Mouse (Mus musculus): ENCODE results near the gene Papola.

Gene Papola

DNA sequence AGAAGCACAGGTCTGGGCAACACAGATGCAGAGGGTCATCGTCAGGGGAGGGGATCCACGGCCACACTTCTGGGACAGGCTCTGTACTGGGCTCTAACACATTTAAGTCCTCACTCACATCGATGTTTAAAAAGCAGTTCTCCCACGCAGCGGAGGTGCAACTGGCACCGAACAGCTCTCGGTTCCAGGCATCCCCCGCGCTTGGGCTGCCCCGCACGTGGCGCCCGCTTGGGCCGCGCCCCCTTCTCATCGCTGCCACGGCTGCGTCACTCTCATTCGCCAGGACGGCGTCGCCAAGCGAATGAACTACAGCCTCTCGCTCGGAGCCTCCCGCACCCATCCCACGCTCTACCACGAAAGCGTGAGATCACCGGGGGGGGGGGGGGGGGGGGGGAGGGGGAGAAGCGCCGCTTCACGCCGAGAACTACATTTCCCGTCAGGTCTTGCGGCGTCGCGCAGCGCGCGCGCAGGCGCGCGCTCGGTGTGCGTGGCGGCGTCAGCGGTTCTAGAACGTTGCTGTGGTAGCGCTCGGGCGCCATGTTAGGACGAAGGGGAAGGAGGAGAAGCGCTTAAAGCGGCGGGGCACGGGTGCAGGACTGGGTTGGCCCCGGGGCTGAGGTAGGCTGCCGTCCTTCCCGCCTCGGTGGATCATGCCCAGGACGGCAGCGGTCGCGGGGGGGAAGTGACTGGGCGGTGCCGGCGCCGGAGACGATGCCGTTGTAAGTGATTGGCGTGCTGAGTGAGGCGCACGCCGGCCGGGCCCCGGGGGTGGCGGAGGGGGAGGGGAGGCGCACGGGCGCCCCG is at the start of gene Papola:
Gene Papola (plus strand): TSS at position 499 of the 804 bp plus-strand sequence.
- peak; percentile 98 for DNase-seq (ENCODE audit: low read depth, low spot score)

DNA sequence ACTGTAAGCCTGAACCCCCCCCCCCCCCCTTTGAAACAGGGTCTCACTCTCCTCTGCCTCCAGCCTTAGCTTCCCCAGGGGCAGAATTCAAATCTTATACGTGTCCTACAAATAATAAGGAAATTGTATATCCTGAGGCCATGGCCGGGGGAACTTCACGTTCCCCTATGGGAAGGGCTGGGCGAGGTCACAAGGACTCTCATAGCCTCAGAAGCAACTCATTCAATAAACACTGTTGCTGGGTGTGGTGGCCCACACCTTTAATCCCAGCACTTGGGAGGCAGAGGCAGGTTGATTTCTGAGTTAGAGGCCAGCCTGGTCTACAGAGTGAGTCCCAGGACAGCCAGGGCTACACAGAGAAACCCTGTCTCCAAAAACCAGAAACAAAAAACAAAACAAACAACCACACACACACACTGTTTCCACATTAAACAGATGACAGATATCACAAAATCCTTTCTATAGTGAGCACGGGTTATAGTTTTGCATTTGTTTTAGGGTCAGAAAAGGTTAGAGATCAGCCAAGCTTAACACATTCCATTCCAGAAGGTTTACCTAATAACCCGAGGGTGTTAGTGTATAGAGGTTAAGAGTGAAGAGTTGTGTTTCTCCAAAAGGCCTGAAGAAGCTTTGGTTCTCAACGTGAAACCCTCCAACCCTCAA is 49.1 kb upstream of the Papola start:
- peak; percentile 62 for DNase-seq (ENCODE audit: low read depth, low spot score)

DNA sequence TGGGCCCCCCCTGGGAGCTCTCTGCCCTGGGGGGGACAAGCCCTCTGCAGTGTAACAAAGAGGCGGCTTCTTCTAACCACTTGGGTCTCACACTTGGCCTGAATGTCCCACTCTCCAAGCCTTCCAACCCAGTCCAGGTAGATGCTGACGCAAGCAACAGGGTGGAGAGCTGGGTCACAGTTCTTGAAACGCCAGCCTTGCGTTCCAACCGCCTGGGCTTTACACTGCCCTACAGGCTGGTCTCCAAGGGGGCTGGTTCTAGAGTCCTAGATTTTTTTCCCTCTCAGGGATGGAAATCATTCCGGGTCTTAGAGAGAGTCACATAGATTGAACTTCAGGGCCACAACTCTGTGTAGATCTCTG is 48.6 kb upstream of the Papola start:
- DNase-seq (ENCODE audit: low read depth, low spot score), result peak; percentile 44

DNA sequence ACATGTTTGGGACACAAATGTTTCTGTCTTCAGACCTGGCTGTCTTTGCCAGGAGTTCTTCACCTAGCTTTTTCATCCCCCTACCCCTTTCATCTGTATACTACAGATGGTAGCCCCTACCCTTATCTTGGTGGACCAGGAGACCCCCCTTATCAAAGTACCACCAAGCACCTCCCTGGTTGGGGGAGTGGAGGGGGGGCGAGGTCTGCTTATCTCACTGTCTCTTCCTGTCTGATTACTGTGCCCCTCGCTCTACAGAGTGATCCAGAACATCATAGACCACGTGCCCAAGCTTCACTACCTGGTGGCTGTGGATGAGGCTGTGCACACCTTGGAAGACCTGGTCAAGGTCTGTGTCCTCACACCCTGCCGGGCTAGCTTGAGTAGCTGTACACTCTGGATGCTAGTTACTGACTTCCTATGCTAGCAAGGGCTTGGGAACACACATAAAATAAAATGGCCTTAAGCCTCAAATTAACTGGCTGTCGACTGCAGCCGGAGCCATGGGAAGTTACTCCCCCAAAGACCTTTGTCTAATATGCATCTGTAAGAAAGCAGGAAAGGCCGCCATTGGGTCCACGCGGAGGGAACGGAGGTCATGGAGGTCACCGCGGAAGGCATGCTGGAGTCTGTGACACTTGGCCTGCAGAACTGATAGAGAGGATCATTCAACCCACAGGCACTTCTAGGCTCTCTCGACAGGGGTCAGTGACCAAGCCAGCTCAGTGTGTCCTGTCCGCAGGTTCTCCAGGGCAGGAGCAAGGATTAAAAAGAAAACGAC is 46.0 kb upstream of the Papola start:
- peak; percentile 54 for DNase-seq (ENCODE audit: low read depth, low spot score)

DNA sequence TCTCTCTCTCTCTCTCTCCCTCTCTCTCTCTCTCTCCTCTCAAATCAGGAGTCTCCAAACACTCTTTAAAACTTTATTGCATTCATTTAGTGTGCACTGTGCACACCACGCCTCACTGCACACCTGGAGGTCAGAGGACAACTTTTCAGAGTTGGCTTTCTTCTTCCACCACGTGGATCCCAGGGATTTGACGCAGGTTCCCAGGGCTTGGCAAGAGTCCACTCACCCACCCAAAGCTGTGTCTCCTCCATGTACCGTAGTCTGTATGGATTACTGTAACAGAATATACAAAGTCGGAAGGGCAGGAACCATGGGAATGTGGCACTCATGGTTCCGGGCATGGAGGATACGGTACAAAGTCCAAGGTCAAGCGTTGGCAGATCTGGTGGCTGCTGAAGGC is 44.8 kb upstream of the Papola start:
- no peak for DNase-seq (ENCODE audit: low read depth, low spot score)

DNA sequence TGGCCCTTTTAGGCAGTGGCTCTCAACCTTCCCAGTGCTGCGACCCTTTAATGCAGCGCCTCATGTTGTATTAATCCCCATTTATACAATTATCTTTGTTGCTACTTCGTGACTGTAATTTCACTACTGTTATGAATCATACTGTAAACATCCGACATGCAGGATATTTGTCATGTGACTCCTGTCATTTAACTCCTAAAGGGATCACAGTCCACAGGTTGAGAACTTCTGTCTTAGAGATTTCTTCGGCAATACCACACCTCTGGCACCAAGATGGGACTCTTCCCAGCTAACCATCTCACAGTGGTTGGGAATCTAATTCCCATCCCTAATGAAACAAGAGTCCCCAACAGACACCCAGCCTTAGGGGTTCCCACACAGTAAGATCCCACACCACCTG is 36.4 kb upstream of the Papola start:
- no peak for DNase-seq (ENCODE audit: low read depth, low spot score)

DNA sequence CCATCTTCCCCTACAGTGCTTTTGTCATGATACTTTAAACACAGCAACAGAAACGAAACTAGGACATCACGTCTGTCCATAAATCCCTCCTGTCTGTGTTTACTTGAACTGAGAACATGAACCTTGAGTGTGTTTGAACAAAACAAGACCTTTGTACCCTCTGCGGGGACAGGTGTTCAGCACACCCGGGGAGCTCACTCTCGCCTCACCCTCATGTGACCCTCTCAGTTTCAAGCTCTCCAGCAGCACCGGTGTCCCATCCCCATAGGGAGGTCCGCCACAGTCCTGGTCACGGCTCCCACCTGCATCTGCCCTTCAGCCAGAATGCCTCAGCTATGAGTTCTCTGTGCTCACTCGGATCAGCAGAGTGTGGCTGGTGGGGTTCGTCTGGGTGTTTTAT is 30.7 kb upstream of the Papola start:
- DNase-seq (ENCODE audit: low read depth, low spot score), result no peak

DNA sequence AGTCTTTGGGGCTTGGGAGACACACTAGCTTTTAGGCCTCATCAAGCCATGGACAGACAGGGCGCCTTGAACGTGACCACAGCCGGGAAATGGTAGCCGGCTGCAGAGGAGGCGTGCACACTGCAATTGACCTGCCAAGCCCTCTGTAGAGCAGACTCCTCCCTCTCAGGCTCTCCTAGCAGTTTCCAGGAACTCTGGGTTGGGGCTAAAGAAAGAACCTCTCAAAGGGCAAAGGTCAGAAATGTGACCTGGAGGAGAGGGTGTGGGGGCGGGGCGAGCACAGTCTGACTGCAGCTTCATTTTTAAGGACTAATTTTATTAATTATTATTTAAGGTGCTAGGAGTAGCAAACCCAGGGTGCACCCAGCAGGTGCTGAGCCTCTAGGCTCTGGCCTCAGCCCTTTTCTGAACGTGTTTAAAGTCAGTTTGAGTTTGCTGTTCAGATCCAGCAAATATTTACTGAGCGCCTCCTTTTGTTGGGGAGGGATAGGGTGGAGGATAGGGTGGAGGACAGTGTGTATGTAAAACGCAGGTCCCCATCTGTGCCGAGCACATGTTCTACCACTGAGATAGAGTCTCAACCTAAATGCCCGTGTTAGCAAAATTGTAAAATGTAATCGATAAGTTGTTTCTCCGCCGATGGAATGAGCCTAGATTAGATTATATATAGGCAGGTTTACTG is 26.5 kb upstream of the Papola start:
- DNase-seq (ENCODE audit: low read depth, low spot score), result peak; percentile 92

DNA sequence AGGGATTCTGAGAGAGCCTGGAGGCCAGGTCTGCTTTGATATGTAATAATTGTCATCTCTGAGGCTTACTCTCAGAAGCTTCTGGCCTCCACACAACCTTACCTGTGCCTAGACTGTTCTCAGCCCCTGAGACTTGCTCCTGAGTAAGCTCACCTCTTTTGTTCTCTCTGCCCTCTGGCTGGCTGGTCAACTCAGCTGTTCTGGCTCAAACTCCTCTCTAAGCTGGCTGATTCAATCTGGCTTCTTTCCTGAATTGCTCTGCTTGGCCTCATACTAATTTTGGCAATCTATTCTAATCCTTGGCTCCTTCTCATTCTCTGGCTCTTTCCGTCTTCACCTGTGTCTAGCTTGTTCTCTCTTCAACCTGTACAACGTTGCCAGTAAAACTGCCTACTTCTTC is 25.6 kb upstream of the Papola start:
- no peak for DNase-seq (ENCODE audit: low read depth, low spot score)

DNA sequence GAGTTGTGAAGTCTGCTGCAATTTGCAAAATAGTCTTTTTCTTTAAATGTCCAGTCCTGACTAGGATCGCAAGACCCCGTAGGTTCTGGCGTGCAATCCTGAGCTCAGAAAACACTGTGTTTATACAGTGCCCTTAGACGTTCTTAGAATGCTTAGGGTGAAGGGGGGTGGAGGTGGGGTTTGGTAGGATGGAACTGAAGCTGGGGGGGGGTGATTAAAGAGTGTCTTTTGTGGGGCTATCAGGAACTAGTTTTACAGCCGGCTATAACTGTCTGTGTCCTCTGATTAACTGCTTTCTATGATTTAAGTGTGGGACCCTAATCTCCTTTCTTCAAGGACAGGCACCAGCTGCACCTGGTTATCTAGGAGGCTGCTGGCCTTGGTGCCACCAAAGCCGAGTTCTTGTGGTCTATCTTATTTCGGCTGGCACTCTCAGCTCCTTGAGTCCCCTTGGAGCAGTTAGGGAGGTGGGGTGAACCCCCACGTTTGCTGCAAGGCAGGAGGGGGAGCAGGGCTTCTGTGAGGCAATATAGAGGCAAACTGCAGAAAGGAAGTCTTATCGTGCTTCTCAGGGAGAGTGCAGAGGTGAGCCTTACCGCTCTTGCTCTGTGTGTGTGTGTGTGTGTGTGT is 24.5 kb upstream of the Papola start:
- DNase-seq (ENCODE audit: low read depth, low spot score), result no peak

DNA sequence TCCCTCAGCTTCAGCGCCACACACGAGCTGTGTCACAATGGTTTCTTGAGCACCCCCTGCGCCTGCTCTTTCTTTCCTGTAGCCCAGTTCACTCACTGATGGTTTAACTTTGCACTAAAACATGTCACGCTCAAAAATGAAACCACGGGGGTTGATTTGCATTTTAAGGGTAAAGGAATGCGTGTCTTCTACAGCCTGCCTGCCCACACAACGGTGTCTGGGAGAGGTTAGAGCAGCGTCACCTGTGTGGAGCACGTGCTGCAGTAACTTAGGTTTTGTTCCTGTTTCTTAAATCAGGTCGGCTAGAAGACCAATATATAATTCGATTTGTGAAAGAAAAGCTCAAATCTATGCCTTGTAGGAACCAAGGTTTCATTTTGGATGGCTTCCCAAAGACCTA is 23.3 kb upstream of the Papola start:
- peak; percentile 37 for DNase-seq (ENCODE audit: low read depth, low spot score)

DNA sequence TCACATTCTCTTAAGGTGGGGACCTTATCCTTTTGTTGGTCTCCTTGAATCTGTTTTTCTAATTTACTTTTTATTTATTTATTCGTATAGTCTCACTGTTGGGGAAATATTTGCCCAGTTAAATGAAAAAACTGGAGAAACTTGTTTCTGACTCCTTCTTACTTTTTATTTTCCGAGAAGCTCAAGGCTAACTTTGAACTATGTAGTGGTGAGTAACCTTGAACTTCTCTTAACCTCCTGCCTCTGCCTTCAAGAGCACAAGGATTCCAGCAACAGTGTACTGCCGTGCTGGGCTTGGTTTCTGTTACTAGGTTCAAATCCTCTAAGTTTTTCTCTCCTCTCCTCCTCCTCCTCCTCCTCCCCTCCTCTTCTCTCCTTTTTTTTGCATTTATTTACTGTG is 22.9 kb upstream of the Papola start:
- DNase-seq (ENCODE audit: low read depth, low spot score), result no peak

DNA sequence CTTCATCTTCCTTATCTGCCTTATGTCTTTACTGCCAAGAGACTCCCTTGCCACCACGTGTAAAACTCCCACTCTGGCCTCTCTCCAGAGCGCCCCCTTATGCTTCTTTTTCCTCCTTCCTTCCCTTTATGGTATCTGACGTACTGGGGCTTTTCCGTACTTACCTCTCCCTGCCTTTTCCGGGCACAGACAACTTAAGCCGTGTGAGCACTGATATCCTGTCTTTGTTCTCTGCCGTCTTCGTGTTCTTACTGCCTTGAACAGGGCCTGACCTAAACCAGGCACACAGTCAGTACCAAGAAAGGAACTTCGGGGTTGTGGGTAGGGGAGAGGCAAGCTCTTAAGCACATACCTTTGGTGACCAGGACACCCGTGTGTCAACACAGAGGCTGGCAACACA is 14.8 kb upstream of the Papola start:
- DNase-seq (ENCODE audit: low read depth, low spot score), result no peak

DNA sequence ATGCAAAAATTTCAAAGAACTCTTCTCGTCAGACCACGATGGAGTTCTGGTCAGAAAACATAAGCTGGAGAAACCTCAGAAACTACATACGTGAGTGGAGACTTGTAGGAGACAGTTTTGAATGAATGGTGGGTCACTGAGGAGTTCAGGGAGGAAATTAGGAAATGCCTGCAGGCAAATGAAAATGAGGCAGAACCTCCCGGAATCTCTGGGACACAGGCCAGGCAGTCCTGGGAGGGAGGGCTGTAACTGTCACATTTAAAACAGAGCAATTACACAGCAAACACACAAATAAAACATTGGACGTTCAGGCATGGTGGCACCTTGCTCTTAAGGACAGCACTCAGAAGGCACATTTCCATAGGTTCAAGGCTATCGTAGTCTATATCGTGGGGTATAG is 9.6 kb upstream of the Papola start:
- no peak for DNase-seq (ENCODE audit: low read depth, low spot score)

DNA sequence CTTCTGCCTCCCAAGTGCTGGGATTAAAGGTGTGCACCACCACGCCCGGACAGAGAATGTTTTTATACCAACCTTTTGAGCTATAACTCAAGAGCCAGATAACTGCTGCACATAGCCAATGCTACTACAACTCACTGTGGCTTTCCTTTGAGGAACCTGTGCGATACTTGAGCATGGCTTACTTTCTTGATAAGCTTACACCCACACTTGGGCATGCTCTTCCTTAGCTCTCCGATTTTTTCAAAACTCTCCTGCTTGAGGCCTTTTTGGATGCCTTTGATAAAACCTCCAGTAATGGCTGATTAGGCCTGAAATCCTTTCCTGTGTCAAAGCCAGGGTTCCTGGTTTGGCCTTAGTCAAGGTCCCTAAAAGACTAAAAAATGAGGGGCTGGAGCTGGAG is 6.8 kb upstream of the Papola start:
- no peak for DNase-seq (ENCODE audit: low read depth, low spot score)

DNA sequence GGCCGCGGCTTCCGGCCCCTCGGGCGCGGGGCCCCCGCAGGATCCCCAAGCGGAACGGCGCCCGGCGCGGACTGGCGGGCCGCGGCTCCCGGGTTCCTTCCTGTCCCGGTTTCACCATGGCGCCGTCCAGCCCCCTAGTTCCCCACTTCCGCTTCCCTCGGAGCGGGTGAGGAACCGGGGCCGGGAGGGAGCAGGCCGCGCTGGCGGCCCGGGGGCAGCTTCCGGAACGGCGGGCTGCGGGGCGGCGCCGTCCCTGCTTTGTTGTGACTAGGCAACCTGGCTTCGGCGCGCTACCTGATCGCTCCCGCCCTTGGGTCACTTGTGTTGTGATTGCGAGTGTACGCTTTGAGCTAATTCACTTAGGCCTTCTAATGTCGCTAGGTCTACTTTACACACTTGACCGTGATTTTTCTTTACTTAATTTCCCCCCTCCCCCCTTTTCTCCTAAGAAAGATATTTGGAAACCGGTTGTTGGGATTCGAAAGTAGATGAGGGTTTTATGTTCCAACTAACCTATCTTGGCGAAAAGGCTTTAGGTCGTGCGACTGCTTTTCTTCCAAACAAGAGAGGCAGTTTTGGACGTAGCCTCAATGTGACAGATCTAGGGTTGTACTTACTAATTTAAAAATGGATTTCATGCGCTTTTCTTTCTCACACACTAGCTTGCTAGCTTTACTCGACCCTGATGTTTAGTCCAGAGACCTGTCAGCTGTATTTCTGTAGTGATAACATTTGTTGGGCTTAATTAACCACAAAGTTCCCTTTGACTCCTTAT is 693 bp downstream of the Papola start:
- peak; percentile 56 for DNase-seq (ENCODE audit: low read depth, low spot score)

DNA sequence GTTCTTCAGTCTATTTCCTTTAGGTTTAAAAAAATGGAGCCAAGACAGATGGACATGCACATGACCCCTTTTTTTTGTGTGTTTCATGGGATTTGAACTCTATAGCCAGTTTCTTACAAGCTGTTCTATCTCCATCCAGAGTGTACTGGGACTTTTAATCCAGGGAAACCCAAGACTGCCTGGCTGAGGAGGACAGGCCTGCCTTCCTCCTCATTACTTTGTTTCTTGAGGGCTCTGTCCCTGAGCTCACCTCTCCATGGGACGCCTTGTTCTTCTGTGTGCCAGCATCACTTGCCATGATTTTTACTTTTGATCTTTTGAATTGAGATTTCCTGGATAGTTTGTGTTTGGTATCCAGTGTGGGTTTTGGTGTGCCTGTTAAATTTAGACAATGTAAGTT is 1.6 kb downstream of the Papola start:
- no peak for DNase-seq (ENCODE audit: low read depth, low spot score)

DNA sequence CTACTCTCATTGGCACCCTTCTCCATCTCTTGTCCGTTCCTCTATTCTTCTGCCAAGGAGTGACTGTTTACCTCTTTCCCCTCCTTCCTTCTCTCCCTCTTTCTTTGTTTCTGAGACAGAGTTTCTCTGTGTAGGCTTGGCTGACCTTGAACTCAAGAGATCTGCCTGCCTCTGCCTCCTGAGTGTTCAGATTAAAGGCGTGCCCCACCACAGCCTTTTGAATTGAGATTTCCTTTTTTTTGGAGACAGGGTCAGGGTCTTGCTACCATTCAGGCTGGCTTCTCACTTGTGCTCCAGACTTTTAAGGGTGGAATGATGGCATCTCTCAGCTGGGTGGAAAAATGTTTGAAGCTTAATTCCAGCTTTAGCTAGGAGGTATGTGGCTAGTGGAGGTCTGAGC is 3.1 kb downstream of the Papola start:
- DNase-seq (ENCODE audit: low read depth, low spot score), result peak; percentile 72

DNA sequence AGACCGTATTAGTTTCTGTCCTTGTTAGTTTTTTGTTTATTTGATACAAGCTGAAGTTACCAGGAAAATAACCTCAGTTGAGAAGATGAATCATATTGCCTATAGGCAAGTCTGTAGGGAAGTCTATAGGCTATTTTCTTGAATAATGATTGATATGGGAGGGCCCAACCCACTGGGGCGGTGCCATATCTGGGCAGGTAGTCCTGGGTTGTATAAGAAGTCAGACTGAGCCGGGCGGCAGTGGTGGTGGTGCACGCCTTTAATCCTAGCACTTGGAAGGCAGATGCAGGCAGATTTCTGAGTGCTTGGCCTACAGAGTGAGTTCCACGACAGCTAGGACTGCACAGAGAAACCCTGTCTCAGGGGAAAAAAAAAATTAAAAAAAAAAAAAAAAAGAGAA is 5.4 kb downstream of the Papola start:
- DNase-seq (ENCODE audit: low read depth, low spot score), result peak; percentile 44

DNA sequence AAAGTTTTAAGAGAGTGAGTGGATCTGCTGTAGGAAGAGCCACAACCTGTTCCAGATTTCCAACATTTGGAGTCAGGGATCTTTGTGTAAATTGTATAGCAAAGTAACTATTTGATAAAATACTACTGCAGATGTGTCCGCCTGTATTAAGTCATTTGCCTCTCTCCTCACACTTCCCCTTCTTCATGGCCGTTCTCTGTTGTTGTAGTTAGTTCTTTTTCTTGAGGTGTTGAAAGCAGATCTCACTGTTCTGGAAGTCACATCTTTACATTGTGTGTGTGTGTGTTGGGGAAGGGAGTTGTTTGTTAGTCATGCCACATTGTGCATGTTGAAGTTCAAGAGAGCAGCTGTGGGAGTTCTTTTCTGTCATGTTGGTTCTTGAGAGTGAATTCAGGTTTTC is 10.4 kb downstream of the Papola start:
- no peak for DNase-seq (ENCODE audit: low read depth, low spot score)

DNA sequence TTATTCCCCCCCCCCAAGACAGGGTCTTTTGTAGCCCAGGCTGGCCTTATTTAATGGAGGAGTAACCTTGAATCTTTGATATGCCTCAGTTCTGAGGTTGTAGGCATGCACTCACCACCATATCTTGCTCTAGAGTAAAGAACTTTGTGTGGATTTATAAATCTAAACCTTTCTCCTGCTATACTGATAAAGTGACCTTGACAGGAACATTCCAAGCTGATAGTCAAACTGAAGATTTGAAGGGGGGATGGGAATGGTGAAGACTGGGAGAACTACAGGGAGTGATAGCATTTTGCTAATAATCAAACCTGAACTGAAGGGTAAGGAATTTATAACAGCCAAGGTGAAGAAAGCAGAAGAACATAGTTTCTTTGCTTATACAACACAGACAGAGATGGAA is 13.5 kb downstream of the Papola start:
- no peak for DNase-seq (ENCODE audit: low read depth, low spot score)
